In genomic region chr15:27806219-27806618, GRCm38 (mm10) we compare ENCODE assay signal across 14 mouse cellular contexts.
A peak's percentile ranks its signal among the peaks of the same experiment; 100 is the strongest.
DNase-seq lines count a peak whose midpoint lies in the region; ATAC-seq lines count a peak whose summit lies in the region.
"Had no signal": no experiment of that assay in that cellular context is flagged by ENCODE, and none has a peak within 500 bp of the region (broad histone marks: within the 10 kb centered on the region; RNA-seq: fewer than 3 reads in every experiment).

No protein-coding gene starts in this region.

- H3K36me3 ChIP-seq in heart, embryonic 13.5 days, result peaks cover 52% of the 10 kb centered on the region
- H3K36me3 ChIP-seq in forebrain, embryonic 16.5 days (ENCODE audit: control insufficient read depth, insufficient read depth), result peaks cover 5% of the 10 kb centered on the region

- no peaks in the 10 kb centered on the region for H3K27me3 ChIP-seq in heart, embryonic 13.5 days (replicated peaks)
- no peaks in the 10 kb centered on the region for H3K27me3 ChIP-seq in forebrain, embryonic 16.5 days (replicated peaks; ENCODE audit: control insufficient read depth, insufficient read depth, low read length)
- H3K27me3 ChIP-seq: liver, embryonic 13.5 days had no signal

- intact Hi-C loops in heart, postnatal 25 days (cut with DNase I), result loop anchor here (5.0 kb wide), 2 partner anchors 34 to 49 kb away; no protein-coding TSS in a partner anchor

- peaks cover 71% of the 10 kb centered on the region for H3K4me1 ChIP-seq in heart, embryonic 13.5 days
- H3K4me1 ChIP-seq in forebrain, embryonic 16.5 days (replicated peaks; ENCODE audit: control insufficient read depth, insufficient read depth, low read length), result peaks cover 17% of the 10 kb centered on the region

- 54% methylated on average over 10 of the region's 10 CpGs for WGBS in heart, embryonic 13.5 days
- 54% methylated on average over 10 of the region's 10 CpGs for WGBS in forebrain, embryonic 16.5 days

- 0 out of 2 replicates have a peak overlapping the region, but pooled peaks have one; percentile 40 for H3K27ac ChIP-seq in heart, embryonic 13.5 days (replicated peaks)
- no peak overlapping the region for H3K27ac ChIP-seq in forebrain, embryonic 16.5 days (ENCODE audit: low read length)
- H3K27ac ChIP-seq: liver, embryonic 13.5 days had no signal

- H3K9ac ChIP-seq in heart, embryonic 13.5 days, result 0 out of 2 replicates have a peak overlapping the region, but pooled peaks have one; percentile 25
- no peak overlapping the region for H3K9ac ChIP-seq in forebrain, embryonic 16.5 days (replicated peaks; ENCODE audit: low read depth, low read length)
- H3K9ac ChIP-seq: liver, embryonic 13.5 days had no signal

- H3K9me3 ChIP-seq in heart, embryonic 13.5 days, result no peaks in the 10 kb centered on the region
- no peaks in the 10 kb centered on the region for H3K9me3 ChIP-seq in forebrain, embryonic 16.5 days (ENCODE audit: control insufficient read depth, low read length)
- H3K9me3 ChIP-seq: liver, embryonic 13.5 days had no signal

- no peak for DNase-seq in heart, postnatal 25 days (ENCODE audit: low spot score)
- DNase-seq in lung, adult 18-20 months, result peak; percentile 45 to 60
- DNase-seq in lung, postnatal 25 days (ENCODE audit: low spot score), result no peak
- peak; percentile 59 to 76 for DNase-seq in lung, postnatal 4 days
- DNase-seq in spleen, adult 18-20 months, result no peak
- no peak for DNase-seq in gastrocnemius, adult 18-20 months (ENCODE audit: low spot score)
- DNase-seq: embryo, embryonic 11 days; kidney, adult 9 months; liver, embryonic 13.5 days; right cerebral cortex, postnatal 25 days; thymus, postnatal 36 days had no signal

- no peak overlapping the region for H3K4me3 ChIP-seq in heart, embryonic 13.5 days
- H3K4me3 ChIP-seq in forebrain, embryonic 16.5 days (replicated peaks; ENCODE audit: low read length), result no peak overlapping the region
- H3K4me3 ChIP-seq: liver, embryonic 13.5 days; myocyte had no signal

- H3K4me2 ChIP-seq in heart, embryonic 13.5 days, result no peak overlapping the region
- no peak overlapping the region for H3K4me2 ChIP-seq in forebrain, embryonic 16.5 days (ENCODE audit: low read length)
- H3K4me2 ChIP-seq: liver, embryonic 13.5 days had no signal

- no peak for ATAC-seq in heart, embryonic 13.5 days (ENCODE audit: extremely low read depth, insufficient number of reproducible peaks, low FRiP score, low TSS enrichment)
- ATAC-seq in forebrain, embryonic 16.5 days, result 0 out of 2 replicates have a peak, but pooled peaks have one; percentile 5

Comparison
In these comparisons a context has a peak if more than half of its experiments do, and no peak if none do; other contexts are left out.
1. DNase-seq: peak in lung, adult 18-20 months (2 of 2) and lung, postnatal 4 days (2 of 2); none in heart, postnatal 25 days (single experiment), lung, postnatal 25 days (single experiment), spleen, adult 18-20 months (0 of 2) and gastrocnemius, adult 18-20 months (single experiment).